Mouse (Mus musculus): ENCODE data around the gene 6030498E09Rik.

DNA sequence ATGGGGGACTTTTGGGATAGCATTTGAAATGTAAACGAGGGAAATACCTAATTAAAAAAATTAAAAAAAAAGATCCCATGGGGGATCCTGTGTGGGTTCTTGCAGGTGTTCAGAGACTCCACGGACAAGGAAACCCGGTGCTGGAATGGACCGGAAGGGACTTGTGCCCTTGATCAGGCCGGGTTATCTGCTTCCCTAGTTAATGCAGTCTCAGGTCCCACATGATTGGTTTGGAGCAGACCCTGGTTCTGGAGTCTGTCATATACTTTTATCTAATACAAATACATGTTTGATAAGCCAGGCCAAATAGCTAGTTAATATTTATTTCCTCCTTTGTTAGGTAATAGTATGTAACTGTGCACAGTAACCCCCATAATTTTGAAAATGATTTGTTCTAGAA is 223.8 kb downstream of the 6030498E09Rik start:
- TF ChIP-seq CTCF (IDR thresholded peaks at IDR 0.05; ENCODE audit: low read depth): no peak
- TF ChIP-seq EP300 (IDR thresholded peaks at IDR 0.05; ENCODE audit: low read depth): no peak

Measured in liver, postnatal 0 days (tissue).